Mouse (Mus musculus): Measurements from ENCODE around the gene Mettl7a3.
A peak's percentile ranks its signal among the peaks of the same experiment; 100 is the strongest.
"Not testable (repeated sequence)": the region's sequence is repeated elsewhere in the genome, so short reads cannot be mapped to it uniquely, and the experiment has no call there.

Gene Mettl7a3

GRCm38 (mm10) chr15:100328089-100328488, 6.6 kb upstream of the Mettl7a3 start:
- not testable (repeated sequence) for ATAC-seq (ENCODE audit: insufficient number of reproducible peaks, low FRiP score, low TSS enrichment)

- ATAC-seq (ENCODE audit: insufficient number of reproducible peaks, low FRiP score, low TSS enrichment) = not testable (repeated sequence)
These were observed 5.4 kb upstream of the Mettl7a3 start for GRCm38 (mm10) chr15:100329336-100329735.

- ATAC-seq (ENCODE audit: insufficient number of reproducible peaks, low FRiP score, low TSS enrichment) = no peak
These were observed 4.0 kb upstream of the Mettl7a3 start for GRCm38 (mm10) chr15:100330739-100331138.

GRCm38 (mm10) chr15:100332077-100332961, 2.4 kb upstream of the Mettl7a3 start:
- not testable (repeated sequence) for ATAC-seq (ENCODE audit: insufficient number of reproducible peaks, low FRiP score, low TSS enrichment)

- ATAC-seq (ENCODE audit: insufficient number of reproducible peaks, low FRiP score, low TSS enrichment) = not testable (repeated sequence)
These were observed 2.6 kb downstream of the Mettl7a3 start for GRCm38 (mm10) chr15:100337328-100337727.

- ATAC-seq (ENCODE audit: insufficient number of reproducible peaks, low FRiP score, low TSS enrichment) = not testable (repeated sequence)
These were observed 3.1 kb downstream of the Mettl7a3 start for GRCm38 (mm10) chr15:100337847-100338246.

- not testable (repeated sequence) for ATAC-seq (ENCODE audit: insufficient number of reproducible peaks, low FRiP score, low TSS enrichment)
These were observed 6.7 kb downstream of the Mettl7a3 start for GRCm38 (mm10) chr15:100341314-100341980.

- no peak for ATAC-seq (ENCODE audit: insufficient number of reproducible peaks, low FRiP score, low TSS enrichment)
These were observed 10.8 kb downstream of the Mettl7a3 start for GRCm38 (mm10) chr15:100345484-100345883.

GRCm38 (mm10) chr15:100346761-100347160, 12.0 kb downstream of the Mettl7a3 start:
- no peak for ATAC-seq (ENCODE audit: insufficient number of reproducible peaks, low FRiP score, low TSS enrichment)

- no peak for ATAC-seq (ENCODE audit: insufficient number of reproducible peaks, low FRiP score, low TSS enrichment)
These were observed 14.8 kb downstream of the Mettl7a3 start for GRCm38 (mm10) chr15:100349496-100349895.

GRCm38 (mm10) chr15:100351501-100352060, 16.9 kb downstream of the Mettl7a3 start:
- ATAC-seq (ENCODE audit: insufficient number of reproducible peaks, low FRiP score, low TSS enrichment) = no peak

- ATAC-seq (ENCODE audit: insufficient number of reproducible peaks, low FRiP score, low TSS enrichment) = no peak
These were observed 18.1 kb downstream of the Mettl7a3 start, which contains the start of the genes Methig1 and Mettl7a2 for GRCm38 (mm10) chr15:100352711-100353250. TSS of gene Methig1 (plus strand) at chr15:100353149. TSS of gene Mettl7a2 (plus strand) at chr15:100353200.

GRCm38 (mm10) chr15:100353399-100353798, 18.7 kb downstream of the Mettl7a3 start:
- ATAC-seq (ENCODE audit: insufficient number of reproducible peaks, low FRiP score, low TSS enrichment) = not testable (repeated sequence)

GRCm38 (mm10) chr15:100355876-100356275, 21.1 kb downstream of the Mettl7a3 start:
- ATAC-seq (ENCODE audit: insufficient number of reproducible peaks, low FRiP score, low TSS enrichment) = no peak

- no peak for ATAC-seq (ENCODE audit: insufficient number of reproducible peaks, low FRiP score, low TSS enrichment)
These were observed 29.5 kb downstream of the Mettl7a3 start, which contains the start of gene Higd1c for GRCm38 (mm10) chr15:100364242-100364641. TSS of gene Higd1c (plus strand) at chr15:100364542.

- ATAC-seq (ENCODE audit: insufficient number of reproducible peaks, low FRiP score, low TSS enrichment) = not testable (repeated sequence)
These were observed 31.2 kb downstream of the Mettl7a3 start for GRCm38 (mm10) chr15:100365967-100366366.

GRCm38 (mm10) chr15:100367119-100367518, 32.4 kb downstream of the Mettl7a3 start:
- ATAC-seq (ENCODE audit: insufficient number of reproducible peaks, low FRiP score, low TSS enrichment) = no peak

- no peak for ATAC-seq (ENCODE audit: insufficient number of reproducible peaks, low FRiP score, low TSS enrichment)
These were observed 40.3 kb downstream of the Mettl7a3 start for GRCm38 (mm10) chr15:100375066-100375465.

GRCm38 (mm10) chr15:100377847-100378505, 43.2 kb downstream of the Mettl7a3 start:
- ATAC-seq (ENCODE audit: insufficient number of reproducible peaks, low FRiP score, low TSS enrichment) = peak; percentile 31; the same call in 1 of the 2 replicates

GRCm38 (mm10) chr15:100379658-100380057, 44.9 kb downstream of the Mettl7a3 start:
- ATAC-seq (ENCODE audit: insufficient number of reproducible peaks, low FRiP score, low TSS enrichment) = no peak

Measured in cerebellum, adult (tissue).